Comparison of ENCODE assay signal across 24 mouse cellular contexts in the genomic region with DNA sequence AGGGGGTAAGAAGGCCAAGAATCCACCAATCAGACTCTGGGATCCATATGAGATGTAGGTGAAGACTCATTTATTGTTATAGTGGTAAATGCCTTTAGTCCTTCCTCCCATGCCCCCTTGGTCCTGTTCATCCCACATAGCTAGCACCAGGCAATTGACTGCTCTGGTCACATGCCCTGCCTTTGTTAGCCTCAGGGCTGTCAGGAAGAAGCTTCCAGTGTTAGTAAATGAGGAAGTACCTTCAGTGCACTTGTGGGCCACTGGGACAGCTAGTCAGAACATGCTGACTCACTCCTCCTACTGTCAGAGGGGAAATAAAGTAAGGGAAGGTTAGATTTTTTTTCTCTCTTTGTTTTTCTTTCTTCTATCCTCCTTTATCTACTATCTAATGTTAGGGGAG.
DNase-seq lines count a peak whose midpoint lies in the region; ATAC-seq and TF ChIP-seq lines count a peak whose summit lies in the region.
"Had no signal": no experiment of that assay in that cellular context is flagged by ENCODE, and none has a peak within 500 bp of the region (broad histone marks: within the 10 kb centered on the region; RNA-seq: fewer than 3 reads in every experiment).

No protein-coding gene starts in this region.

- no peaks in the 10 kb centered on the region for H3K9me3 ChIP-seq in CH12.LX (replicated peaks; ENCODE audit: low read length)
- H3K9me3 ChIP-seq in forebrain, embryonic 14.5 days (replicated peaks; ENCODE audit: control insufficient read depth, low read length) = no peaks in the 10 kb centered on the region
- H3K9me3 ChIP-seq in kidney, embryonic 14.5 days (ENCODE audit: control insufficient read depth, low read length) = no peaks in the 10 kb centered on the region
- H3K9me3 ChIP-seq: embryonic facial prominence, embryonic 12.5 days; embryonic facial prominence, embryonic 15.5 days; hindbrain, embryonic 12.5 days; hindbrain, embryonic 15.5 days had no signal

- H3K4me3 ChIP-seq in CH12.LX (replicated peaks in 1 of 3; ENCODE audit: low read depth in 2 of 3, low read length in 2 of 3, poor library complexity in 1 of 3) = no peak overlapping the region
- H3K4me3 ChIP-seq in forebrain, embryonic 14.5 days (ENCODE audit: low read depth, low read length) = no peak overlapping the region
- no peak overlapping the region for H3K4me3 ChIP-seq in kidney, embryonic 14.5 days (ENCODE audit: low read length)
- H3K4me3 ChIP-seq: embryonic facial prominence, embryonic 12.5 days; embryonic facial prominence, embryonic 15.5 days; hindbrain, embryonic 12.5 days; hindbrain, embryonic 15.5 days had no signal

- TF ChIP-seq CTCF in CH12.LX (conservative IDR thresholded peaks at IDR 0.05 in 1 of 2, IDR thresholded peaks at IDR 0.05 in 1 of 2; ENCODE audit: low read depth in 2 of 2, low read length in 2 of 2) = no peak

- no peak for TF ChIP-seq EP300 in CH12.LX (IDR thresholded peaks at IDR 0.05; ENCODE audit: low read length)

- no peak overlapping the region for H3K9ac ChIP-seq in CH12.LX (ENCODE audit: insufficient read depth, low read depth)
- H3K9ac ChIP-seq in forebrain, embryonic 14.5 days (ENCODE audit: low read length) = no peak overlapping the region
- H3K9ac ChIP-seq in kidney, embryonic 14.5 days (ENCODE audit: low read depth, low read length) = no peak overlapping the region
- H3K9ac ChIP-seq: embryonic facial prominence, embryonic 12.5 days; embryonic facial prominence, embryonic 15.5 days; hindbrain, embryonic 12.5 days; hindbrain, embryonic 15.5 days had no signal

- no peak for ATAC-seq in forebrain, embryonic 14.5 days
- no peak for ATAC-seq in kidney, embryonic 14.5 days (ENCODE audit: low FRiP score, low TSS enrichment)
- ATAC-seq: activated CD4-positive, CD25-positive, alpha-beta regulatory T cell, adult 4 months; forebrain, embryonic 16.5 days; intestine, postnatal 0 days had no signal

- H3K4me1 ChIP-seq in CH12.LX (ENCODE audit: control insufficient read depth in 1 of 2, insufficient read depth in 2 of 2) = peaks cover 5 to 14% of the 10 kb centered on the region in 2 experiments; a peak in 3 of 4 replicates
- H3K4me1 ChIP-seq in forebrain, embryonic 14.5 days (ENCODE audit: control insufficient read depth, insufficient read depth, low read length) = no peaks in the 10 kb centered on the region
- no peaks in the 10 kb centered on the region for H3K4me1 ChIP-seq in kidney, embryonic 14.5 days (ENCODE audit: control insufficient read depth, insufficient read depth, low read length)
- H3K4me1 ChIP-seq: embryonic facial prominence, embryonic 12.5 days; embryonic facial prominence, embryonic 15.5 days; hindbrain, embryonic 12.5 days; hindbrain, embryonic 15.5 days had no signal

- in situ Hi-C loops in CH12.LX (cut with MboI; ENCODE audit: low pct_ligation_motif_present, low pct_unique_long_range_greater_than_20kb, low sequenced_read_pairs) = no loop called here

- DNase-seq in 3T3-L1 (ENCODE audit: low read depth, low spot score) (peak; percentile 18), CH12.LX (ENCODE audit: extremely low read depth) (peak; percentile 57), MEL-GATA-1-ER (ENCODE audit: extremely low read depth, low read depth) (peak; percentile 74)
- no peak for DNase-seq in forebrain, embryonic 14.5 days (ENCODE audit: low spot score)
- no peak for DNase-seq in retina, embryonic 14.5 days (ENCODE audit: low spot score)
- DNase-seq: adrenal gland, postnatal 10 days; adrenal gland, postnatal 36 days; cerebellum, adult 11 months; cerebellum, adult 2 months; cerebellum, adult 9-11 months; cerebellum, postnatal 25 days; gastrocnemius, postnatal 10 days; gastrocnemius, postnatal 36 days; heart, adult 11 months; kidney, adult 2 months had no signal

- no peaks in the 10 kb centered on the region for H3K36me3 ChIP-seq in CH12.LX (replicated peaks in 1 of 2; ENCODE audit: control insufficient read depth in 1 of 2, insufficient read depth in 1 of 2, low read length in 1 of 2)
- H3K36me3 ChIP-seq in forebrain, embryonic 14.5 days (ENCODE audit: control insufficient read depth, insufficient read depth, low read length) = no peaks in the 10 kb centered on the region
- no peaks in the 10 kb centered on the region for H3K36me3 ChIP-seq in kidney, embryonic 14.5 days (ENCODE audit: control insufficient read depth, insufficient read depth, low read length)
- H3K36me3 ChIP-seq: embryonic facial prominence, embryonic 12.5 days; embryonic facial prominence, embryonic 15.5 days; hindbrain, embryonic 12.5 days; hindbrain, embryonic 15.5 days had no signal

- TF ChIP-seq RAD21 in CH12.LX (IDR thresholded peaks at IDR 0.05; ENCODE audit: low read depth, low read length) = no peak

- no peak overlapping the region for H3K4me2 ChIP-seq in CH12.LX (ENCODE audit: insufficient read depth, low read depth, poor library complexity, severe bottlenecking)
- H3K4me2 ChIP-seq in forebrain, embryonic 14.5 days (ENCODE audit: low read length) = no peak overlapping the region
- no peak overlapping the region for H3K4me2 ChIP-seq in kidney, embryonic 14.5 days (replicated peaks; ENCODE audit: low read depth, low read length)
- H3K4me2 ChIP-seq: embryonic facial prominence, embryonic 12.5 days; embryonic facial prominence, embryonic 15.5 days; heart, embryonic 11.5 days; hindbrain, embryonic 12.5 days; hindbrain, embryonic 15.5 days had no signal

- no peaks in the 10 kb centered on the region for H3K79me2 ChIP-seq in CH12.LX (replicated peaks; ENCODE audit: control insufficient read depth, extremely low read depth, insufficient read depth, poor library complexity, severe bottlenecking)

- TF ChIP-seq POLR2A in CH12.LX (IDR thresholded peaks at IDR 0.05; ENCODE audit: low read depth, low read length) = no peak

- no peak overlapping the region for H3K27ac ChIP-seq in CH12.LX (ENCODE audit: insufficient read depth, low read depth)
- H3K27ac ChIP-seq in forebrain, embryonic 14.5 days (ENCODE audit: low read depth, low read length) = no peak overlapping the region
- H3K27ac ChIP-seq in kidney, embryonic 14.5 days (ENCODE audit: low read depth, low read length) = no peak overlapping the region
- H3K27ac ChIP-seq: embryonic facial prominence, embryonic 12.5 days; embryonic facial prominence, embryonic 15.5 days; hindbrain, embryonic 12.5 days; hindbrain, embryonic 15.5 days had no signal

- no peaks in the 10 kb centered on the region for H3K27me3 ChIP-seq in CH12.LX (replicated peaks)
- H3K27me3 ChIP-seq in forebrain, embryonic 14.5 days (replicated peaks; ENCODE audit: control insufficient read depth, insufficient read depth, low read length) = no peaks in the 10 kb centered on the region
- H3K27me3 ChIP-seq in kidney, embryonic 14.5 days (ENCODE audit: control insufficient read depth, insufficient read depth, low read length) = no peaks in the 10 kb centered on the region
- H3K27me3 ChIP-seq: embryonic facial prominence, embryonic 12.5 days; embryonic facial prominence, embryonic 15.5 days; hindbrain, embryonic 12.5 days; hindbrain, embryonic 15.5 days had no signal

- dilution Hi-C loops in CH12.LX (cut with MboI; ENCODE audit: extremely low pct_ligation_motif_present, extremely low pct_unique_long_range_greater_than_20kb, low sequenced_read_pairs) = no loop called here

TF ChIP-seq in CH12.LX, 34 proteins besides CTCF, POLR2A, EP300 and RAD21:
- TF ChIP-seq UBTF (IDR thresholded peaks at IDR 0.05; ENCODE audit: low read depth, low read length) (no peak), ETS1 (conservative IDR thresholded peaks at IDR 0.05; ENCODE audit: low read depth, low read length) (no peak), GABPA (IDR thresholded peaks at IDR 0.05; ENCODE audit: insufficient replicate concordance, low read depth, low read length) (no peak), MAZ (IDR thresholded peaks at IDR 0.05; ENCODE audit: low read depth, low read length) (no peak), POLR2AphosphoS2 (IDR thresholded peaks at IDR 0.05; ENCODE audit: low read depth, low read length) (no peak), JUND (conservative IDR thresholded peaks at IDR 0.05; ENCODE audit: low read depth, low read length) (no peak), E2F4 (IDR thresholded peaks at IDR 0.05; ENCODE audit: insufficient replicate concordance, low read depth, low read length) (no peak)

Comparison
In these comparisons a context has a peak if more than half of its experiments do, and no peak if none do; other contexts are left out.
1. DNase-seq: peak in 3T3-L1 (single experiment), CH12.LX (single experiment) and MEL-GATA-1-ER (single experiment); none in forebrain, embryonic 14.5 days (single experiment) and retina, embryonic 14.5 days (single experiment).